Mouse (Mus musculus): ENCODE measurements at regions not wholly inside any gene's neighbourhood (a gene's known extent, or its start where the extent isn't known, plus 50 kb on each side); places are given as distances from the start of the nearest gene placed in this dataset.

DNA sequence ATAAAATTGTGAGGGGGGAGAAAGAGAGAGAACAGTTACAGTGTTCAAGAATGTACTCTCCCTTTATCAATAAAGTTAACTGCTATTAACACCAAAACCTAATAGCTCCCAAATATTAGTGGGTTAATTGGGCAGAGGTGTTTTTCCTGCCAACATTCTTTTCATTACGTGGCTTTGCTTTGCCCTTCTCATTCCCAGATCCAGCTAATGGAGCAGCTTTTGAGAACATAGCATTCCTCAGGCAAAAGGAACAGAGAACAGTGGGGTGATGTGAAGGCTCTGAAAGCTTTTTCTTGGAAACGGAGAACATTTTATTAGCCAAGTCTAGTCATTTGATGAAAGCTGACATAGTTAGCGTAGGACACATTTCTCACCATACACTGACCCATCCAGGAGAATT is 271.2 kb upstream of the Flrt2 start:
- TF ChIP-seq MAFK (IDR thresholded peaks at IDR 0.05; ENCODE audit: insufficient read depth, low read depth, low read length) (no peak), ZC3H11A (IDR thresholded peaks at IDR 0.05; ENCODE audit: borderline replicate concordance, low read depth, low read length) (no peak), ZNF384 (IDR thresholded peaks at IDR 0.05; ENCODE audit: low read depth, low read length) (no peak)
